Mouse (Mus musculus): ENCODE data around the gene Sstr4. TPM values are rescaled to one million over a fixed set of nuclear protein-coding genes. Genes with fewer than 3 reads are reported as not detected.

Sstr4 gene
- polyA plus RNA-seq, 1 experiment from 2014 or later: 4.4 TPM

DNA sequence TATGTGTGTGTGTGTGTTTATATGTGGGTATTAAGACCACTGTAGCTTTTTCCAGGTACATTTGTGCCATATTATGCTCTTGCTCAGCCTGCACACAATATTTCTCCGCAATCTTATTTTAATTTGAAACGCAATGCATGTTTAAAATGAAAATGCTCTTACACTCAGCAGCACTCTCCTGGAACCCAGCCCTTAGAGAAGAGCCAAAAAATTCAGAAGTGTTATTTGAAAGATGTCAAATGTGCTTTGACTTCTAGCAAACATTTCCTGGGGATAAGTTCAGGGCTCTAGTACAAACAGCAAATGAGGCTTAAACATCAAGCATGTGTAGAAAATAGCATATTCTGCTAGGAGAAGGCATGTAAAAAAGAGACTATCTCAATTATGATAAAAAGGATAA is 24.6 kb downstream of the Sstr4 start:
- H3K4me3 ChIP-seq (ENCODE audit: low read depth, low read length): no peak overlapping the region
- WGBS: 93% methylated on average over 2 of the region's 2 CpGs
- no peaks in the 10 kb centered on the region for H3K9me3 ChIP-seq (replicated peaks; ENCODE audit: control insufficient read depth, low read length, poor library complexity, severe bottlenecking)
- no peaks in the 10 kb centered on the region for H3K4me1 ChIP-seq (ENCODE audit: control insufficient read depth, insufficient read depth, low read length)
- no peak overlapping the region for H3K4me2 ChIP-seq (ENCODE audit: low read length)
- no peaks in the 10 kb centered on the region for H3K36me3 ChIP-seq (ENCODE audit: control insufficient read depth, insufficient read depth, low read length)
- H3K27ac ChIP-seq (ENCODE audit: low read length): no peak overlapping the region
- no peak overlapping the region for H3K9ac ChIP-seq (ENCODE audit: low read depth, low read length)
- ATAC-seq: no peak
- H3K27me3 ChIP-seq (ENCODE audit: control insufficient read depth, insufficient read depth, low read depth, low read length): no peaks in the 10 kb centered on the region

- H3K9me3 ChIP-seq (replicated peaks; ENCODE audit: control insufficient read depth, low read length, poor library complexity, severe bottlenecking): no peaks in the 10 kb centered on the region
- no peaks in the 10 kb centered on the region for H3K36me3 ChIP-seq (ENCODE audit: control insufficient read depth, insufficient read depth, low read length)
- H3K27ac ChIP-seq (ENCODE audit: low read length): no peak overlapping the region
- ATAC-seq: no peak
- H3K9ac ChIP-seq (ENCODE audit: low read depth, low read length): no peak overlapping the region
- H3K4me3 ChIP-seq (ENCODE audit: low read depth, low read length): no peak overlapping the region
- no peaks in the 10 kb centered on the region for H3K27me3 ChIP-seq (ENCODE audit: control insufficient read depth, insufficient read depth, low read depth, low read length)
- no peak overlapping the region for H3K4me2 ChIP-seq (ENCODE audit: low read length)
- no peaks in the 10 kb centered on the region for H3K4me1 ChIP-seq (ENCODE audit: control insufficient read depth, insufficient read depth, low read length)
- 72% methylated on average over 1 of the region's 1 CpGs for WGBS
These were observed 26.0 kb downstream of the Sstr4 start for GRCm38 (mm10) chr2:148421112-148421511.

GRCm38 (mm10) chr2:148421706-148422105 is 26.6 kb downstream of the Sstr4 start:
- Histone ChIP-seq H3K4me3 (ENCODE audit: low read depth, low read length) (no peak overlapping the region), H3K27ac (ENCODE audit: low read length) (no peak overlapping the region), H3K9ac (ENCODE audit: low read depth, low read length) (no peak overlapping the region), H3K9me3 (replicated peaks; ENCODE audit: control insufficient read depth, low read length, poor library complexity, severe bottlenecking) (no peaks in the 10 kb centered on the region), H3K36me3 (ENCODE audit: control insufficient read depth, insufficient read depth, low read length) (no peaks in the 10 kb centered on the region), H3K4me1 (ENCODE audit: control insufficient read depth, insufficient read depth, low read length) (no peaks in the 10 kb centered on the region), H3K4me2 (ENCODE audit: low read length) (no peak overlapping the region), H3K27me3 (ENCODE audit: control insufficient read depth, insufficient read depth, low read depth, low read length) (no peaks in the 10 kb centered on the region)
- ATAC-seq: no peak
- WGBS: 82% methylated on average over 1 of the region's 1 CpGs

DNA sequence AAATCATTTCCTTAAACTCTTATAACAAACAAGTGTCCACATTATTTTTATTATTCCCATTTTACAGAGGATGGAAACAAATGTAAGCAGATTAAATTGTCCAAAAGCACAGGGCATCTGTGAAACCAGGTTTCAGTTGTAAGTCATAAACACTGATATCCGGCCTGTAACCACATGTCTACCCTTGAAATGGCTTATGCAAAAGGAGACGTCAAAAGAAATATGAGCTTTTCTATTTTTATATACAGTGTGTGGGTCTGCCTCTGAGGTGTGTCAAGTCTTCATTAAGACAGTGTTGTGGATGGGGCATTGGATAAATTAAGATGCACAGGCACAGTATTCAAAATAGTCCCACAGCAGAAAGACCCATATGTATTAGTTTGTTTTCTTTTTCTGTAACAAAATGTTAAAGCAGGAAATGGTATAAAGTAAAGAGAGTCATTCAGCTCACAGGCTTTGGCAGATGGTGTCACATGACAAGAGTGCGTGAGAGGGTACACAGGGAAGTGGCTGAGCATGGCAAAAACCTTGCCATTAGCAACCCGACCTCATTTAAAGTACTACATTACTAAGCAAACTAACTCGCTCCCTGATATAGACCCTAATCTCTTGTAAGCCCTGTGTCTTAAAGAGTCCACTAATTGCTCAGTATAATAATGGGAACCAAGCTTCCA is 30.7 kb downstream of the Sstr4 start:
- H3K4me3 ChIP-seq (ENCODE audit: low read depth, low read length): no peak overlapping the region
- H3K27ac ChIP-seq (ENCODE audit: low read length): no peak overlapping the region
- H3K27me3 ChIP-seq (ENCODE audit: control insufficient read depth, insufficient read depth, low read depth, low read length): no peaks in the 10 kb centered on the region
- H3K36me3 ChIP-seq (ENCODE audit: control insufficient read depth, insufficient read depth, low read length): no peaks in the 10 kb centered on the region
- H3K4me2 ChIP-seq (ENCODE audit: low read length): no peak overlapping the region
- no peaks in the 10 kb centered on the region for H3K4me1 ChIP-seq (ENCODE audit: control insufficient read depth, insufficient read depth, low read length)
- no peaks in the 10 kb centered on the region for H3K9me3 ChIP-seq (replicated peaks; ENCODE audit: control insufficient read depth, low read length, poor library complexity, severe bottlenecking)
- ATAC-seq: no peak
- WGBS: 87% methylated on average over 5 of the region's 5 CpGs
- no peak overlapping the region for H3K9ac ChIP-seq (ENCODE audit: low read depth, low read length)

- Histone ChIP-seq H3K27me3 (ENCODE audit: control insufficient read depth, insufficient read depth, low read depth, low read length) (no peaks in the 10 kb centered on the region), H3K36me3 (ENCODE audit: control insufficient read depth, insufficient read depth, low read length) (no peaks in the 10 kb centered on the region), H3K9me3 (replicated peaks; ENCODE audit: control insufficient read depth, low read length, poor library complexity, severe bottlenecking) (no peaks in the 10 kb centered on the region), H3K9ac (ENCODE audit: low read depth, low read length) (no peak overlapping the region), H3K27ac (ENCODE audit: low read length) (no peak overlapping the region), H3K4me3 (ENCODE audit: low read depth, low read length) (no peak overlapping the region), H3K4me2 (ENCODE audit: low read length) (no peak overlapping the region), H3K4me1 (ENCODE audit: control insufficient read depth, insufficient read depth, low read length) (no peaks in the 10 kb centered on the region)
- 82% methylated on average over 3 of the region's 3 CpGs for WGBS
- ATAC-seq: no peak
These were observed 32.4 kb downstream of the Sstr4 start for GRCm38 (mm10) chr2:148427553-148427952.

GRCm38 (mm10) chr2:148428523-148428922 is 33.4 kb downstream of the Sstr4 start:
- no peak for ATAC-seq
- Histone ChIP-seq H3K9me3 (replicated peaks; ENCODE audit: control insufficient read depth, low read length, poor library complexity, severe bottlenecking) (no peaks in the 10 kb centered on the region), H3K4me3 (ENCODE audit: low read depth, low read length) (no peak overlapping the region), H3K36me3 (ENCODE audit: control insufficient read depth, insufficient read depth, low read length) (no peaks in the 10 kb centered on the region), H3K4me2 (ENCODE audit: low read length) (no peak overlapping the region), H3K4me1 (ENCODE audit: control insufficient read depth, insufficient read depth, low read length) (no peaks in the 10 kb centered on the region), H3K27ac (ENCODE audit: low read length) (no peak overlapping the region), H3K9ac (ENCODE audit: low read depth, low read length) (no peak overlapping the region), H3K27me3 (ENCODE audit: control insufficient read depth, insufficient read depth, low read depth, low read length) (no peaks in the 10 kb centered on the region)
- WGBS: 90% methylated on average over 3 of the region's 3 CpGs

DNA sequence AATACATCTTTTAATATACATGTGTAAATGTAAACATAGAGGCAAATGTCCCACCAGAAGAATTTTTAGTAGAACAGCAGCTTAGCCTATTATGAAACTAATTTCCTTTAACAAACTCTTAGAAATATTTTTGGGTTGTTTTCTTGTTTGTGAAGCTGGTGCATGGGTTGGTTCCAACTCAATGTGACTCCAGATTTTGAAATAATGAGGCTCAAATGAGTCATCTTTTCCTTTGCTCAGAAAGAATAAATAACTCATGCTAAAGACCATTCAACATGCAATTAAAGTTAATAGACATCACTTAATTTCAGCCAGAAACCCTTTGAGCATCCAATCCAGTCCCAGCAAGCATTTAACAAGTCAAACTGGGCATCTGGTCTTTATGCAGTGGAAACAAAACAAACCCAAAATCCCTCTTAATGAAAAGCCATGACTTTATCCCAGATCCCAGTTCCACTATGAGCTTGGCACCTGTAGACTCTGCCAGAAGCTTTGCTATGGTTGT is 33.9 kb downstream of the Sstr4 start:
- no peak overlapping the region for H3K4me3 ChIP-seq (ENCODE audit: low read depth, low read length)
- H3K27ac ChIP-seq (ENCODE audit: low read length): no peak overlapping the region
- no peak for ATAC-seq

GRCm38 (mm10) chr2:148430941-148431340 is 35.8 kb downstream of the Sstr4 start:
- no peaks in the 10 kb centered on the region for H3K9me3 ChIP-seq (replicated peaks; ENCODE audit: control insufficient read depth, low read length, poor library complexity, severe bottlenecking)
- no peaks in the 10 kb centered on the region for H3K36me3 ChIP-seq (ENCODE audit: control insufficient read depth, insufficient read depth, low read length)
- H3K27me3 ChIP-seq (ENCODE audit: control insufficient read depth, insufficient read depth, low read depth, low read length): no peaks in the 10 kb centered on the region
- H3K4me2 ChIP-seq (ENCODE audit: low read length): no peak overlapping the region
- no peak overlapping the region for H3K27ac ChIP-seq (ENCODE audit: low read length)
- 86% methylated on average over 4 of the region's 4 CpGs for WGBS
- no peak for ATAC-seq
- H3K9ac ChIP-seq (ENCODE audit: low read depth, low read length): no peak overlapping the region
- H3K4me3 ChIP-seq (ENCODE audit: low read depth, low read length): no peak overlapping the region
- H3K4me1 ChIP-seq (ENCODE audit: control insufficient read depth, insufficient read depth, low read length): no peaks in the 10 kb centered on the region

More for the DNA sequence above, 33.9 kb downstream of the Sstr4 start:
- no peak overlapping the region for H3K4me2 ChIP-seq (ENCODE audit: low read length)
- no peaks in the 10 kb centered on the region for H3K4me1 ChIP-seq (ENCODE audit: control insufficient read depth, insufficient read depth, low read length)
- H3K9ac ChIP-seq (ENCODE audit: low read depth, low read length): no peak overlapping the region
- H3K27me3 ChIP-seq (ENCODE audit: control insufficient read depth, insufficient read depth, low read depth, low read length): no peaks in the 10 kb centered on the region
- no peaks in the 10 kb centered on the region for H3K9me3 ChIP-seq (replicated peaks; ENCODE audit: control insufficient read depth, low read length, poor library complexity, severe bottlenecking)
- no peaks in the 10 kb centered on the region for H3K36me3 ChIP-seq (ENCODE audit: control insufficient read depth, insufficient read depth, low read length)

- H3K4me2 ChIP-seq (ENCODE audit: low read length): no peak overlapping the region
- H3K27ac ChIP-seq (ENCODE audit: low read length): no peak overlapping the region
- 89% methylated on average over 2 of the region's 2 CpGs for WGBS
- H3K4me1 ChIP-seq (ENCODE audit: control insufficient read depth, insufficient read depth, low read length): no peaks in the 10 kb centered on the region
- no peak overlapping the region for H3K9ac ChIP-seq (ENCODE audit: low read depth, low read length)
- ATAC-seq: no peak
- H3K36me3 ChIP-seq (ENCODE audit: control insufficient read depth, insufficient read depth, low read length): no peaks in the 10 kb centered on the region
- no peak overlapping the region for H3K4me3 ChIP-seq (ENCODE audit: low read depth, low read length)
- H3K9me3 ChIP-seq (replicated peaks; ENCODE audit: control insufficient read depth, low read length, poor library complexity, severe bottlenecking): no peaks in the 10 kb centered on the region
- no peaks in the 10 kb centered on the region for H3K27me3 ChIP-seq (ENCODE audit: control insufficient read depth, insufficient read depth, low read depth, low read length)
These were observed 37.2 kb downstream of the Sstr4 start for GRCm38 (mm10) chr2:148432346-148432745.

Data from midbrain, embryonic 16.5 days (tissue).